Mouse (Mus musculus) thymus, postnatal 4 days (tissue): ENCODE data around the gene Gm10959.
"Not testable (repeated sequence)": the region's sequence is repeated elsewhere in the genome, so short reads cannot be mapped to it uniquely, and the experiment has no call there.

ENCODE experiments used
- DNase-seq: peaks from one replicate; pipeline ENCODE4 v3.0.0; 2021

Gene Gm10959

GRCm38 (mm10) chr3:122919260-122919659 lies at the start of gene Gm10959:
Gene Gm10959, minus strand, starts transcription at chr3:122919360.
- no peak for DNase-seq

- DNase-seq: no peak
Observed at GRCm38 (mm10) chr3:122968391-122968790, 49.2 kb upstream of the Gm10959 start.

- no peak for DNase-seq
Observed at GRCm38 (mm10) chr3:122964301-122964700, 45.1 kb upstream of the Gm10959 start.

- no peak for DNase-seq
Observed at GRCm38 (mm10) chr3:122950129-122950528, 31.0 kb upstream of the Gm10959 start.

GRCm38 (mm10) chr3:122943387-122943890 lies 24.3 kb upstream of the Gm10959 start:
- no peak for DNase-seq

GRCm38 (mm10) chr3:122939215-122939614 lies 20.1 kb upstream of the Gm10959 start:
- peak; percentile 51 for DNase-seq

- DNase-seq: not testable (repeated sequence)
Observed at GRCm38 (mm10) chr3:122937176-122937575, 18.0 kb upstream of the Gm10959 start.

GRCm38 (mm10) chr3:122932466-122932865 lies 13.3 kb upstream of the Gm10959 start:
- no peak for DNase-seq

- DNase-seq: no peak
Observed at GRCm38 (mm10) chr3:122929723-122930122, 10.6 kb upstream of the Gm10959 start.

- peak; percentile 98 for DNase-seq
Observed at GRCm38 (mm10) chr3:122924009-122924914, 5.1 kb upstream of the Gm10959 start, which contains the start of gene 1810037I17Rik. Gene 1810037I17Rik, plus strand, starts transcription at chr3:122924203.

- DNase-seq: no peak
Observed at GRCm38 (mm10) chr3:122923147-122923546, 4.0 kb upstream of the Gm10959 start.

- no peak for DNase-seq
Observed at GRCm38 (mm10) chr3:122921676-122922527, 2.7 kb upstream of the Gm10959 start.

- no peak for DNase-seq
Observed at GRCm38 (mm10) chr3:122920572-122921435, 1.6 kb upstream of the Gm10959 start.

- DNase-seq: no peak
Observed at GRCm38 (mm10) chr3:122918672-122919071, 488 bp downstream of the Gm10959 start.

GRCm38 (mm10) chr3:122916191-122916680 lies 2.9 kb downstream of the Gm10959 start:
- no peak for DNase-seq

GRCm38 (mm10) chr3:122915493-122915892 lies 3.7 kb downstream of the Gm10959 start:
- no peak for DNase-seq

- DNase-seq: no peak
Observed at GRCm38 (mm10) chr3:122907841-122908240, 11.3 kb downstream of the Gm10959 start.

- DNase-seq: peak; percentile 38
Observed at GRCm38 (mm10) chr3:122903746-122904433, 15.3 kb downstream of the Gm10959 start.

- no peak for DNase-seq
Observed at GRCm38 (mm10) chr3:122898254-122898653, 20.9 kb downstream of the Gm10959 start.

- no peak for DNase-seq
Observed at GRCm38 (mm10) chr3:122895189-122895731, 23.9 kb downstream of the Gm10959 start.

- no peak for DNase-seq
Observed at GRCm38 (mm10) chr3:122894772-122895171, 24.4 kb downstream of the Gm10959 start, which contains the start of gene Fabp2. Gene Fabp2, plus strand, starts transcription at chr3:122895072.
